Mouse (Mus musculus): Measurements from ENCODE around the gene Abcc3. TPM values are rescaled to one million over a fixed set of nuclear protein-coding genes. Genes with fewer than 3 reads are reported as not detected.

Abcc3 gene
- polyA plus RNA-seq, 1 experiment from 2014 or later = 0.18 TPM

GRCm38 (mm10) chr11:94349839-94350238 lies 43.0 kb downstream of the Abcc3 start:
- WGBS = 95% methylated on average over 2 of the region's 2 CpGs
- Histone ChIP-seq H3K4me3 (replicated peaks; ENCODE audit: low read length) (no peak overlapping the region), H3K4me1 (replicated peaks; ENCODE audit: control insufficient read depth, insufficient read depth, low read length) (no peaks in the 10 kb centered on the region), H3K9ac (replicated peaks; ENCODE audit: low read depth, low read length) (no peak overlapping the region), H3K9me3 (ENCODE audit: control insufficient read depth, low read length) (no peaks in the 10 kb centered on the region), H3K27me3 (replicated peaks; ENCODE audit: control insufficient read depth, insufficient read depth, low read length) (no peaks in the 10 kb centered on the region), H3K4me2 (ENCODE audit: low read length) (no peak overlapping the region), H3K36me3 (ENCODE audit: control insufficient read depth, insufficient read depth) (no peaks in the 10 kb centered on the region), H3K27ac (ENCODE audit: low read length) (no peak overlapping the region)
- no peak for ATAC-seq

GRCm38 (mm10) chr11:94347063-94347575 lies 45.7 kb downstream of the Abcc3 start:
- Histone ChIP-seq H3K27me3 (replicated peaks; ENCODE audit: control insufficient read depth, insufficient read depth, low read length) (no peaks in the 10 kb centered on the region), H3K27ac (ENCODE audit: low read length) (no peak overlapping the region), H3K4me2 (ENCODE audit: low read length) (no peak overlapping the region), H3K9ac (replicated peaks; ENCODE audit: low read depth, low read length) (no peak overlapping the region), H3K4me3 (replicated peaks; ENCODE audit: low read length) (no peak overlapping the region), H3K9me3 (ENCODE audit: control insufficient read depth, low read length) (no peaks in the 10 kb centered on the region), H3K4me1 (replicated peaks; ENCODE audit: control insufficient read depth, insufficient read depth, low read length) (peaks cover 14% of the 10 kb centered on the region), H3K36me3 (ENCODE audit: control insufficient read depth, insufficient read depth) (no peaks in the 10 kb centered on the region)
- 87% methylated on average over 7 of the region's 7 CpGs for WGBS
- no peak for ATAC-seq

GRCm38 (mm10) chr11:94346611-94347010 lies 46.2 kb downstream of the Abcc3 start:
- no peak overlapping the region for H3K27ac ChIP-seq (ENCODE audit: low read length)
- no peaks in the 10 kb centered on the region for H3K27me3 ChIP-seq (replicated peaks; ENCODE audit: control insufficient read depth, insufficient read depth, low read length)
- peaks cover 18% of the 10 kb centered on the region for H3K4me1 ChIP-seq (replicated peaks; ENCODE audit: control insufficient read depth, insufficient read depth, low read length)
- H3K4me2 ChIP-seq (ENCODE audit: low read length) = no peak overlapping the region
- no peak overlapping the region for H3K9ac ChIP-seq (replicated peaks; ENCODE audit: low read depth, low read length)
- no peak overlapping the region for H3K4me3 ChIP-seq (replicated peaks; ENCODE audit: low read length)
- H3K9me3 ChIP-seq (ENCODE audit: control insufficient read depth, low read length) = no peaks in the 10 kb centered on the region
- H3K36me3 ChIP-seq (ENCODE audit: control insufficient read depth, insufficient read depth) = no peaks in the 10 kb centered on the region
- 59% methylated on average over 3 of the region's 3 CpGs for WGBS
- ATAC-seq = no peak

- no peak overlapping the region for H3K4me2 ChIP-seq (ENCODE audit: low read length)
- peaks cover 18% of the 10 kb centered on the region for H3K4me1 ChIP-seq (replicated peaks; ENCODE audit: control insufficient read depth, insufficient read depth, low read length)
- no peaks in the 10 kb centered on the region for H3K36me3 ChIP-seq (ENCODE audit: control insufficient read depth, insufficient read depth)
- H3K27ac ChIP-seq (ENCODE audit: low read length) = no peak overlapping the region
- 86% methylated on average over 10 of the region's 10 CpGs for WGBS
- ATAC-seq = no peak
- H3K4me3 ChIP-seq (replicated peaks; ENCODE audit: low read length) = no peak overlapping the region
- H3K27me3 ChIP-seq (replicated peaks; ENCODE audit: control insufficient read depth, insufficient read depth, low read length) = no peaks in the 10 kb centered on the region
- H3K9ac ChIP-seq (replicated peaks; ENCODE audit: low read depth, low read length) = no peak overlapping the region
- H3K9me3 ChIP-seq (ENCODE audit: control insufficient read depth, low read length) = no peaks in the 10 kb centered on the region
Observed at GRCm38 (mm10) chr11:94345926-94346325, 46.9 kb downstream of the Abcc3 start.

- no peak overlapping the region for H3K4me3 ChIP-seq (replicated peaks; ENCODE audit: low read length)
- no peak overlapping the region for H3K27ac ChIP-seq (ENCODE audit: low read length)
- H3K4me1 ChIP-seq (replicated peaks; ENCODE audit: control insufficient read depth, insufficient read depth, low read length) = peaks cover 25% of the 10 kb centered on the region
- peaks cover 2% of the 10 kb centered on the region; the same call in 1 of the 2 replicates for H3K36me3 ChIP-seq (ENCODE audit: control insufficient read depth, insufficient read depth)
- H3K9me3 ChIP-seq (ENCODE audit: control insufficient read depth, low read length) = no peaks in the 10 kb centered on the region
- WGBS = 61% methylated on average over 1 of the region's 1 CpGs
- no peak for ATAC-seq
- H3K4me2 ChIP-seq (ENCODE audit: low read length) = no peak overlapping the region
- no peak overlapping the region for H3K9ac ChIP-seq (replicated peaks; ENCODE audit: low read depth, low read length)
- H3K27me3 ChIP-seq (replicated peaks; ENCODE audit: control insufficient read depth, insufficient read depth, low read length) = no peaks in the 10 kb centered on the region
Observed at GRCm38 (mm10) chr11:94344470-94344869, 48.3 kb downstream of the Abcc3 start.

GRCm38 (mm10) chr11:94343955-94344358 lies 48.8 kb downstream of the Abcc3 start:
- peak; percentile 39; the same call in 1 of the 2 replicates for ATAC-seq
- Histone ChIP-seq H3K9me3 (ENCODE audit: control insufficient read depth, low read length) (no peaks in the 10 kb centered on the region), H3K4me2 (ENCODE audit: low read length) (no peak overlapping the region), H3K9ac (replicated peaks; ENCODE audit: low read depth, low read length) (no peak overlapping the region), H3K4me3 (replicated peaks; ENCODE audit: low read length) (no peak overlapping the region), H3K27me3 (replicated peaks; ENCODE audit: control insufficient read depth, insufficient read depth, low read length) (no peaks in the 10 kb centered on the region), H3K36me3 (ENCODE audit: control insufficient read depth, insufficient read depth) (peaks cover 5% of the 10 kb centered on the region), H3K27ac (ENCODE audit: low read length) (peak overlapping the region; percentile 23; the same call in 1 of the 2 replicates), H3K4me1 (replicated peaks; ENCODE audit: control insufficient read depth, insufficient read depth, low read length) (peaks cover 25% of the 10 kb centered on the region)
- 8% methylated on average over 5 of the region's 5 CpGs for WGBS

- Histone ChIP-seq H3K4me2 (ENCODE audit: low read length) (no peak overlapping the region), H3K4me3 (replicated peaks; ENCODE audit: low read length) (no peak overlapping the region), H3K27ac (ENCODE audit: low read length) (no peak overlapping the region), H3K4me1 (replicated peaks; ENCODE audit: control insufficient read depth, insufficient read depth, low read length) (peaks cover 25% of the 10 kb centered on the region), H3K9ac (replicated peaks; ENCODE audit: low read depth, low read length) (no peak overlapping the region), H3K9me3 (ENCODE audit: control insufficient read depth, low read length) (no peaks in the 10 kb centered on the region), H3K36me3 (ENCODE audit: control insufficient read depth, insufficient read depth) (peaks cover 11% of the 10 kb centered on the region), H3K27me3 (replicated peaks; ENCODE audit: control insufficient read depth, insufficient read depth, low read length) (no peaks in the 10 kb centered on the region)
- ATAC-seq = no peak
- WGBS = 20% methylated on average over 13 of the region's 13 CpGs
Observed at GRCm38 (mm10) chr11:94342114-94342905, 50.5 kb downstream of the Abcc3 start.

- no peak for ATAC-seq
- Histone ChIP-seq H3K9me3 (ENCODE audit: control insufficient read depth, low read length) (no peaks in the 10 kb centered on the region), H3K4me2 (ENCODE audit: low read length) (no peak overlapping the region), H3K36me3 (ENCODE audit: control insufficient read depth, insufficient read depth) (peaks cover 11% of the 10 kb centered on the region), H3K9ac (replicated peaks; ENCODE audit: low read depth, low read length) (no peak overlapping the region), H3K27me3 (replicated peaks; ENCODE audit: control insufficient read depth, insufficient read depth, low read length) (no peaks in the 10 kb centered on the region), H3K4me1 (replicated peaks; ENCODE audit: control insufficient read depth, insufficient read depth, low read length) (peaks cover 25% of the 10 kb centered on the region), H3K4me3 (replicated peaks; ENCODE audit: low read length) (no peak overlapping the region), H3K27ac (ENCODE audit: low read length) (no peak overlapping the region)
- WGBS = 67% methylated on average over 10 of the region's 10 CpGs
Observed at GRCm38 (mm10) chr11:94340948-94341933, 51.6 kb downstream of the Abcc3 start.
